Mouse (Mus musculus): ENCODE data around the gene Olfr571. TPM values are rescaled to one million over a fixed set of nuclear protein-coding genes. Genes with fewer than 3 reads are reported as not detected.
A peak's percentile ranks its signal among the peaks of the same experiment; 100 is the strongest.

Gene Olfr571
- polyA plus RNA-seq (2015; fragmentation: Nextera tagmentation; extraction: Ambion mirVana) = 0.04 TPM in 1 of 2 replicates, not detected in the other

GRCm38 (mm10) chr7:102917032-102917875 lies at the start of gene Olfr571:
Gene Olfr571 (minus strand): TSS chr7:102917536.
- no peak within 1 kb of the TSS for H3K4me3 ChIP-seq
- H3K9me3 ChIP-seq = no peaks in the 10 kb centered on the region
- 46% methylated on average over 4 of the region's 4 CpGs for WGBS
- peak; percentile 47 for ATAC-seq (ENCODE audit: low read depth)
- no peak within 1 kb of the TSS for H3K9ac ChIP-seq
- H3K4me1 ChIP-seq (replicated peaks) = no peaks in the 10 kb centered on the region
- peak within 1 kb of the TSS; percentile 13; the same call in 1 of the 2 replicates for H3K27ac ChIP-seq (replicated peaks)
- H3K27me3 ChIP-seq = no peaks in the 10 kb centered on the region
- H3K36me3 ChIP-seq = no peaks in the 10 kb centered on the region
- no peak within 1 kb of the TSS for H3K4me2 ChIP-seq

GRCm38 (mm10) chr7:102962360-102962759 lies 45.0 kb upstream of the Olfr571 start, which contains the start of gene Olfr576:
Gene Olfr576 (plus strand): TSS chr7:102962660.
- Histone ChIP-seq H3K9ac (no peak within 1 kb of the TSS), H3K4me1 (replicated peaks) (no peaks in the 10 kb centered on the region), H3K27ac (replicated peaks) (no peak within 1 kb of the TSS), H3K27me3 (no peaks in the 10 kb centered on the region), H3K36me3 (no peaks in the 10 kb centered on the region), H3K9me3 (no peaks in the 10 kb centered on the region), H3K4me3 (no peak within 1 kb of the TSS), H3K4me2 (no peak within 1 kb of the TSS)
- no peak for ATAC-seq (ENCODE audit: low read depth)
- 57% methylated on average over 2 of the region's 2 CpGs for WGBS

- ATAC-seq (ENCODE audit: low read depth) = no peak
- Histone ChIP-seq H3K4me1 (replicated peaks) (no peaks in the 10 kb centered on the region), H3K27me3 (no peaks in the 10 kb centered on the region), H3K4me3 (no peak within 1 kb of the TSS), H3K36me3 (no peaks in the 10 kb centered on the region), H3K27ac (replicated peaks) (no peak within 1 kb of the TSS), H3K9me3 (no peaks in the 10 kb centered on the region), H3K9ac (no peak within 1 kb of the TSS), H3K4me2 (no peak within 1 kb of the TSS)
- WGBS = 76% methylated on average over 1 of the region's 1 CpGs
Observed at GRCm38 (mm10) chr7:102958593-102958992, 41.3 kb upstream of the Olfr571 start, which contains the start of gene Olfr575. Gene Olfr575 (minus strand): TSS chr7:102958775.

- WGBS = 77% methylated on average over 3 of the region's 3 CpGs
- no peaks in the 10 kb centered on the region for H3K27me3 ChIP-seq
- H3K4me1 ChIP-seq (replicated peaks) = no peaks in the 10 kb centered on the region
- H3K27ac ChIP-seq (replicated peaks) = no peak overlapping the region
- no peak overlapping the region for H3K9ac ChIP-seq
- H3K9me3 ChIP-seq = no peaks in the 10 kb centered on the region
- H3K4me2 ChIP-seq = no peak overlapping the region
- H3K36me3 ChIP-seq = no peaks in the 10 kb centered on the region
- H3K4me3 ChIP-seq = no peak overlapping the region
- ATAC-seq (ENCODE audit: low read depth) = no peak
Observed at GRCm38 (mm10) chr7:102958137-102958536, 40.8 kb upstream of the Olfr571 start.

GRCm38 (mm10) chr7:102950732-102951131 lies 33.4 kb upstream of the Olfr571 start:
- Histone ChIP-seq H3K36me3 (no peaks in the 10 kb centered on the region), H3K4me1 (replicated peaks) (no peaks in the 10 kb centered on the region), H3K9me3 (no peaks in the 10 kb centered on the region), H3K4me3 (no peak overlapping the region), H3K4me2 (no peak overlapping the region), H3K27ac (replicated peaks) (no peak overlapping the region), H3K27me3 (no peaks in the 10 kb centered on the region), H3K9ac (no peak overlapping the region)
- no peak for ATAC-seq (ENCODE audit: low read depth)
- WGBS = 78% methylated on average over 1 of the region's 1 CpGs

GRCm38 (mm10) chr7:102948167-102948566 lies 30.8 kb upstream of the Olfr571 start, which contains the start of gene Olfr574:
Gene Olfr574 (plus strand): TSS chr7:102948467.
- H3K4me1 ChIP-seq (replicated peaks) = no peaks in the 10 kb centered on the region
- H3K4me2 ChIP-seq = no peak within 1 kb of the TSS
- no peak within 1 kb of the TSS for H3K4me3 ChIP-seq
- H3K27ac ChIP-seq (replicated peaks) = no peak within 1 kb of the TSS
- no peaks in the 10 kb centered on the region for H3K9me3 ChIP-seq
- no peaks in the 10 kb centered on the region for H3K36me3 ChIP-seq
- no peak within 1 kb of the TSS for H3K9ac ChIP-seq
- H3K27me3 ChIP-seq = no peaks in the 10 kb centered on the region
- 84% methylated on average over 1 of the region's 1 CpGs for WGBS
- ATAC-seq (ENCODE audit: low read depth) = no peak

- H3K27ac ChIP-seq (replicated peaks) = no peak overlapping the region
- H3K4me3 ChIP-seq = no peak overlapping the region
- no peaks in the 10 kb centered on the region for H3K4me1 ChIP-seq (replicated peaks)
- H3K27me3 ChIP-seq = no peaks in the 10 kb centered on the region
- WGBS = 86% methylated on average over 1 of the region's 1 CpGs
- H3K36me3 ChIP-seq = no peaks in the 10 kb centered on the region
- no peak for ATAC-seq (ENCODE audit: low read depth)
- no peak overlapping the region for H3K4me2 ChIP-seq
- H3K9ac ChIP-seq = no peak overlapping the region
- H3K9me3 ChIP-seq = no peaks in the 10 kb centered on the region
Observed at GRCm38 (mm10) chr7:102943417-102943816, 26.1 kb upstream of the Olfr571 start.

- no peaks in the 10 kb centered on the region for H3K4me1 ChIP-seq (replicated peaks)
- no peak within 1 kb of the TSS for H3K27ac ChIP-seq (replicated peaks)
- H3K4me2 ChIP-seq = no peak within 1 kb of the TSS
- WGBS = 92% methylated on average over 2 of the region's 2 CpGs
- H3K9me3 ChIP-seq = no peaks in the 10 kb centered on the region
- H3K4me3 ChIP-seq = no peak within 1 kb of the TSS
- H3K36me3 ChIP-seq = no peaks in the 10 kb centered on the region
- H3K27me3 ChIP-seq = no peaks in the 10 kb centered on the region
- no peak within 1 kb of the TSS for H3K9ac ChIP-seq
- ATAC-seq (ENCODE audit: low read depth) = no peak
Observed at GRCm38 (mm10) chr7:102942475-102942874, 25.1 kb upstream of the Olfr571 start, which contains the start of gene Olfr573-ps1. Gene Olfr573-ps1 (minus strand): TSS chr7:102942575.

GRCm38 (mm10) chr7:102927105-102927504 lies 9.8 kb upstream of the Olfr571 start:
- WGBS = 70% methylated on average over 3 of the region's 3 CpGs
- no peaks in the 10 kb centered on the region for H3K36me3 ChIP-seq
- ATAC-seq (ENCODE audit: low read depth) = no peak
- no peak overlapping the region for H3K4me2 ChIP-seq
- H3K9me3 ChIP-seq = no peaks in the 10 kb centered on the region
- H3K27ac ChIP-seq (replicated peaks) = no peak overlapping the region
- no peaks in the 10 kb centered on the region for H3K4me1 ChIP-seq (replicated peaks)
- H3K9ac ChIP-seq = no peak overlapping the region
- no peak overlapping the region for H3K4me3 ChIP-seq
- no peaks in the 10 kb centered on the region for H3K27me3 ChIP-seq

- no peak within 1 kb of the TSS for H3K9ac ChIP-seq
- no peak within 1 kb of the TSS for H3K4me3 ChIP-seq
- H3K4me2 ChIP-seq = no peak within 1 kb of the TSS
- H3K4me1 ChIP-seq (replicated peaks) = no peaks in the 10 kb centered on the region
- H3K36me3 ChIP-seq = no peaks in the 10 kb centered on the region
- no peak for ATAC-seq (ENCODE audit: low read depth)
- H3K27me3 ChIP-seq = no peaks in the 10 kb centered on the region
- no peak within 1 kb of the TSS for H3K27ac ChIP-seq (replicated peaks)
- H3K9me3 ChIP-seq = no peaks in the 10 kb centered on the region
- 57% methylated on average over 1 of the region's 1 CpGs for WGBS
Observed at GRCm38 (mm10) chr7:102924109-102924508, 6.8 kb upstream of the Olfr571 start, which contains the start of gene Olfr572. Gene Olfr572 (plus strand): TSS chr7:102924409.

GRCm38 (mm10) chr7:102919632-102920031 lies 2.3 kb upstream of the Olfr571 start:
- H3K9ac ChIP-seq = no peak overlapping the region
- no peaks in the 10 kb centered on the region for H3K4me1 ChIP-seq (replicated peaks)
- H3K4me3 ChIP-seq = no peak overlapping the region
- no peaks in the 10 kb centered on the region for H3K27me3 ChIP-seq
- no peak overlapping the region for H3K27ac ChIP-seq (replicated peaks)
- H3K4me2 ChIP-seq = no peak overlapping the region
- H3K36me3 ChIP-seq = no peaks in the 10 kb centered on the region
- WGBS = 29% methylated on average over 1 of the region's 1 CpGs
- ATAC-seq (ENCODE audit: low read depth) = 0 out of 2 replicates have a peak, but pooled peaks have one; percentile 61
- no peaks in the 10 kb centered on the region for H3K9me3 ChIP-seq

GRCm38 (mm10) chr7:102916405-102916804 lies 931 bp downstream of the Olfr571 start:
- Histone ChIP-seq H3K4me1 (replicated peaks) (no peaks in the 10 kb centered on the region), H3K27ac (replicated peaks) (peak overlapping the region; percentile 13; the same call in 1 of the 2 replicates), H3K36me3 (no peaks in the 10 kb centered on the region), H3K4me3 (no peak overlapping the region), H3K9me3 (no peaks in the 10 kb centered on the region), H3K4me2 (no peak overlapping the region), H3K27me3 (no peaks in the 10 kb centered on the region), H3K9ac (no peak overlapping the region)
- WGBS = 74% methylated on average over 5 of the region's 5 CpGs
- ATAC-seq (ENCODE audit: low read depth) = no peak
